Mouse (Mus musculus) forebrain, embryonic 12.5 days (tissue): ENCODE measurements at regions not wholly inside any gene's neighbourhood (a gene's known extent, or its start where the extent isn't known, plus 50 kb on each side); places are given as distances from the start of the nearest gene placed in this dataset.

Experiments used
- ATAC-seq: fragments of 200-750 bp; cut with Nextera tagmentation; 2 replicates; pipeline ENCODE4 v1.8.0; 2017; ENCODE audit warnings: moderate TSS enrichment; ENCODE audit not compliant: low FRiP score
- H3K27ac ChIP-seq: fragments of 300-500 bp; sonication (generic); 2 replicates; pipeline ENCODE4 v1.5.1; 2016; ENCODE audit warnings: mild to moderate bottlenecking
- H3K27me3 ChIP-seq: fragments of 300-500 bp; sonication (generic); 2 replicates; pipeline ENCODE4 v1.6.1; 2016; ENCODE audit warnings: mild to moderate bottlenecking
- H3K36me3 ChIP-seq: fragments of 300-500 bp; sonication (generic); replicated peaks from 2 replicates; pipeline ENCODE4 v1.6.1; 2016; ENCODE audit warnings: mild to moderate bottlenecking
- H3K4me1 ChIP-seq: fragments of 300-500 bp; sonication (generic); 2 replicates; pipeline ENCODE4 v1.6.1; 2016
- H3K4me2 ChIP-seq: fragments of 300-500 bp; sonication (generic); 2 replicates; pipeline ENCODE4 v1.6.1; 2016; ENCODE audit warnings: mild to moderate bottlenecking, moderate library complexity
- H3K4me3 ChIP-seq: fragments of 300-500 bp; sonication (generic); replicated peaks from 2 replicates; pipeline ENCODE4 v1.5.1; 2016; ENCODE audit warnings: mild to moderate bottlenecking
- H3K9ac ChIP-seq: fragments of 300-500 bp; sonication (generic); 2 replicates; pipeline ENCODE4 v1.6.1; 2016; ENCODE audit warnings: mild to moderate bottlenecking
- H3K9me3 ChIP-seq: fragments of 300-500 bp; sonication (generic); 2 replicates; pipeline ENCODE4 v1.6.1; 2016
- WGBS: fragments of 180-500 bp; shearing (Covaris S2); methylation state at CpG from one replicate; pipeline ENCODE4 v1.1.7; 2016; 5-methylcytosine and 5-hydroxymethylcytosine counted together

DNA sequence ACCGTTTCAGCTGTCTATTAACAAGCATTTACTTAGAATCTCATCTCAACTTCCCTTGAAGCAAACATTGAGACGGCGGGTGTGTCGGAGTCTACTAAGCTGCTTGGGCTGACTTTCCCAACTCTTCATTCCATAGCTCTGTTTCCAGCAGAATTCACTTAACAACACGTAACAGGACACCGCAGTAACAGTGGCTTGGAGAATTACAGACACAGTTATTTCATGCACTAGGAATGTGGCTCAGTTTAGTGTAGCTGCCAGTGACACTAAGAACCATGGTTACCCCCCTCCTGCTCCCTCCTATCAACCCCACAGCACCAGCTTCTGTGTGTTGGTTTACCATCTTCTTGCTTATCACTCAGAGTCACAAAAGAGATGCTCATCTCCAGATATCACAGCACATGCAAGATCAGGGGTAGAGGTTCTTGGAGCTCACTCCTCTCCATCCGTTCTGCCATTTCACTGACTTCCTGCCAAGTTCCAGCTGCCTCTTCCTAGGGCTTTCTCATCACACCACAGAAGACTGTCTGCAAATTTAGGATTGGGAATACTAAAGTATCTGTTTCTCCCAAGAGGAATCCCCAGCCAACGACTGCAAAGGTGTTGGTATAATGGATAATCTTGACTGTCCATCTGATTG, 90.7 kb downstream of the Banf2 start:
- Histone ChIP-seq H3K9me3 (no peaks in the 10 kb centered on the region), H3K27me3 (peaks cover 30% of the 10 kb centered on the region), H3K4me3 (no peak overlapping the region), H3K27ac (no peak overlapping the region), H3K9ac (no peak overlapping the region), H3K4me2 (no peak overlapping the region), H3K4me1 (0 out of 2 replicates have a peak, but pooled peaks cover 6% of the 10 kb centered on the region), H3K36me3 (no peaks in the 10 kb centered on the region)
- 86% methylated on average over 8 of the region's 8 CpGs for WGBS
- ATAC-seq: no peak

- H3K27me3 ChIP-seq: peaks cover 59% of the 10 kb centered on the region
Measured at GRCm38 (mm10) chr2:144127082-144128037, 94.5 kb downstream of the Banf2 start.

DNA sequence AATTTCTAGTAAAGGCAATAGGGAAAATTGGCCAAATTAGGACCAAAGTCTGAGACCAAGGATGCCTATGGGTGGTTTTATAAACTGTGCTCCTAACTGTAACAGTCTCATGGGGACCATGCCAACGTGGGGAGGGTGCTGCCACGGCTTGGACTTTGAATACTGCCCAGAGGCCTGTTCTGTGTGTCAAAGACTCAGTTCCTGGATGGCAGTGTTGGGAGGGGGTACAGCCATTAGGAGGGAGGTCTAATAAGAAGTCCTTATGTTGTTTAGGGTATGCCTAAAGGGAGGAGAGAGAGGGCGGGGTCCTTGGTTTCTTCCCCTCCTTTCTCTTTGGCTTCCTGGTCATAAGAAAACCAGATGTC, 95.2 kb downstream of the Banf2 start:
- H3K4me1 ChIP-seq: 0 out of 2 replicates have a peak, but pooled peaks cover 6% of the 10 kb centered on the region
- peaks cover 66% of the 10 kb centered on the region for H3K27me3 ChIP-seq
- no peak overlapping the region for H3K4me3 ChIP-seq
- 56% methylated on average over 3 of the region's 3 CpGs for WGBS
- ATAC-seq: peak; percentile 72
- H3K27ac ChIP-seq: no peak overlapping the region
- H3K9me3 ChIP-seq: no peaks in the 10 kb centered on the region
- no peak overlapping the region for H3K9ac ChIP-seq
- H3K36me3 ChIP-seq: no peaks in the 10 kb centered on the region
- no peak overlapping the region for H3K4me2 ChIP-seq

More at GRCm38 (mm10) chr2:144127082-144128037, 94.5 kb downstream of the Banf2 start:
- Histone ChIP-seq H3K27ac (no peak overlapping the region; the same call in 1 of the 2 replicates), H3K4me1 (0 out of 2 replicates have a peak, but pooled peaks cover 6% of the 10 kb centered on the region), H3K36me3 (no peaks in the 10 kb centered on the region), H3K4me3 (no peak overlapping the region), H3K4me2 (0 out of 2 replicates have a peak overlapping the region, but pooled peaks have one; percentile 17), H3K9ac (no peak overlapping the region), H3K9me3 (no peaks in the 10 kb centered on the region)
- 49% methylated on average over 13 of the region's 13 CpGs for WGBS
- ATAC-seq: peak; percentile 78

DNA sequence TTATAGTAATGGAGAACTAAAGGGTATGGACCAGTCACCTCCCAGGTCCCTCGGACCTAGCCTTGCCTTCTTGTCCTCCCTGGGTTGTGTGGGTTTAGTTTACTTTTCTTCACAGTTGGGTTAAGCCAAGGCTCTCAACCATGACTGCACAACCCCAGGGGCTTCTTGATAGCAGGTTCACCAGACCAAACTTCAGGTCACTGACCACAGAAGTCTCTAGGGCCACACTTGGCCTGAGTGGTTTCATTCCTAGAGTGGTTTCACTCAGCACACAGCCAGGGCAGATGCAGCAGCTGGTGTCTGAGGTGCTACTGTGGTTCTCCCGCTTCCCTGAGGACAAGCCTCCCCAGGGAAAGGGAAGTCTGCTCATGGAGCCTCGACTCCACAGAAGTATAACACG, 95.7 kb downstream of the Banf2 start:
- H3K4me3 ChIP-seq: no peak overlapping the region
- H3K9me3 ChIP-seq: no peaks in the 10 kb centered on the region
- H3K27me3 ChIP-seq: peaks cover 66% of the 10 kb centered on the region
- no peak for ATAC-seq
- H3K27ac ChIP-seq: no peak overlapping the region
- H3K4me2 ChIP-seq: no peak overlapping the region
- WGBS: 84% methylated on average over 4 of the region's 4 CpGs
- 0 out of 2 replicates have a peak, but pooled peaks cover 6% of the 10 kb centered on the region for H3K4me1 ChIP-seq
- no peaks in the 10 kb centered on the region for H3K36me3 ChIP-seq
- no peak overlapping the region for H3K9ac ChIP-seq

- no peaks in the 10 kb centered on the region for H3K9me3 ChIP-seq
- no peak overlapping the region for H3K4me3 ChIP-seq
- no peaks in the 10 kb centered on the region for H3K4me1 ChIP-seq
- H3K27ac ChIP-seq: no peak overlapping the region
- peaks cover 37% of the 10 kb centered on the region for H3K27me3 ChIP-seq
- no peaks in the 10 kb centered on the region for H3K36me3 ChIP-seq
- ATAC-seq: no peak
- WGBS: 65% methylated on average over 14 of the region's 14 CpGs
- no peak overlapping the region for H3K4me2 ChIP-seq
- no peak overlapping the region for H3K9ac ChIP-seq
Measured at GRCm38 (mm10) chr2:144133806-144134574, 101.1 kb downstream of the Banf2 start.

GRCm38 (mm10) chr2:144134575-144134958, 101.7 kb downstream of the Banf2 start:
- H3K4me1 ChIP-seq: peaks cover 2% of the 10 kb centered on the region; the same call in 1 of the 2 replicates
- no peak overlapping the region for H3K27ac ChIP-seq
- no peaks in the 10 kb centered on the region for H3K36me3 ChIP-seq
- WGBS: 79% methylated on average over 9 of the region's 9 CpGs
- no peak for ATAC-seq
- no peaks in the 10 kb centered on the region for H3K9me3 ChIP-seq
- peaks cover 32% of the 10 kb centered on the region for H3K27me3 ChIP-seq
- H3K4me3 ChIP-seq: no peak overlapping the region
- no peak overlapping the region for H3K9ac ChIP-seq
- H3K4me2 ChIP-seq: no peak overlapping the region

- H3K27ac ChIP-seq: no peak overlapping the region
- no peak overlapping the region for H3K9ac ChIP-seq
- peaks cover 2% of the 10 kb centered on the region; the same call in 1 of the 2 replicates for H3K4me1 ChIP-seq
- WGBS: 93% methylated on average over 1 of the region's 1 CpGs
- H3K4me2 ChIP-seq: no peak overlapping the region
- H3K27me3 ChIP-seq: peaks cover 21% of the 10 kb centered on the region
- H3K4me3 ChIP-seq: no peak overlapping the region
- no peaks in the 10 kb centered on the region for H3K9me3 ChIP-seq
- no peaks in the 10 kb centered on the region for H3K36me3 ChIP-seq
- no peak for ATAC-seq
Measured at GRCm38 (mm10) chr2:144135586-144135985, 102.7 kb downstream of the Banf2 start.

DNA sequence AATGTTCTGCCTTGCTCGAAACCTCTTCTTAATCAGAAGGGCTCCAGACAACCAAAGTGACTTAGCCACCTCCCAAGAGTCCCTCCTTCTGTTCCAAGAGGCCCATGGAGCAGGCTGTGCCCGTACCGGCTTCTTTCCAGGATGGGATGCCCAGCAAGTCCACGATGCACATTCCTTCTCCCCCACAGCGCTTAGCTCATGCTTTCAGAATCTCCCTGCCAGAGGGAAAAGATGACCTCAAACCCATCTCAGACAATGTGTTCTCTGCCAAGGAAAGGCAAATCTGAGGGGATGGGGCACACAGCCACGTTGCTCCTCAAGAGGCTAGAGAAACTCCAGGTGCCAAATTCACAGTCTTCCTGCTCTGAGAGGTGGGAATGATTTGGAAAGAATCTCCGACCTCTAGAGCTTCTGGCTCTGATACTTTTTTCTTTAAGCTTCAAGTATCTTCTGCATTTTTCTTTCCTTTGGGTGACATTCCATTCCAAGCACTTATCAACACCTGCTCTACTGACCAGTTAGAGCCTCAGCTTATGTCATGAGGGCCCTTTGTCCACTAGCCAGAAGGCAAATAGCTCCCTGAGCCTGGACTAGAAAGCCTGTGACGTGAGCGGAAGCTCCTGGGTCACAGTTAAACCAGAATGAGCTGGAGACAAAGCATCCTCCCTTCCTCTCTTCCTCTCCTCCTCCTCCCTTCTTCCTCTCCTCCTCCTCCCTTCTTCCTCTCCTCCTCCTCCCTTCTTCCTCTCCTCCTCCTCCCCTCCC, 110.9 kb downstream of the Banf2 start:
- no peak overlapping the region for H3K9ac ChIP-seq
- no peak for ATAC-seq
- peaks cover 2% of the 10 kb centered on the region; the same call in 1 of the 2 replicates for H3K4me1 ChIP-seq
- H3K27me3 ChIP-seq: no peaks in the 10 kb centered on the region
- no peak overlapping the region for H3K4me3 ChIP-seq
- 88% methylated on average over 9 of the region's 9 CpGs for WGBS
- H3K36me3 ChIP-seq: no peaks in the 10 kb centered on the region
- no peaks in the 10 kb centered on the region for H3K9me3 ChIP-seq
- H3K4me2 ChIP-seq: no peak overlapping the region
- no peak overlapping the region for H3K27ac ChIP-seq

GRCm38 (mm10) chr2:144144486-144145136, 111.8 kb downstream of the Banf2 start:
- H3K36me3 ChIP-seq: no peaks in the 10 kb centered on the region
- H3K4me2 ChIP-seq: no peak overlapping the region
- H3K27ac ChIP-seq: no peak overlapping the region
- 84% methylated on average over 5 of the region's 5 CpGs for WGBS
- H3K9ac ChIP-seq: no peak overlapping the region
- H3K9me3 ChIP-seq: no peaks in the 10 kb centered on the region
- H3K4me1 ChIP-seq: no peaks in the 10 kb centered on the region
- no peak for ATAC-seq
- no peak overlapping the region for H3K4me3 ChIP-seq
- no peaks in the 10 kb centered on the region for H3K27me3 ChIP-seq

GRCm38 (mm10) chr2:144156456-144157211, 113.8 kb upstream of the Mgme1 start:
- no peak overlapping the region for H3K27ac ChIP-seq
- WGBS: 27% methylated on average over 7 of the region's 7 CpGs
- no peak overlapping the region for H3K9ac ChIP-seq
- H3K27me3 ChIP-seq: peaks cover 25% of the 10 kb centered on the region
- no peak overlapping the region for H3K4me3 ChIP-seq
- ATAC-seq: no peak
- H3K9me3 ChIP-seq: no peaks in the 10 kb centered on the region
- H3K36me3 ChIP-seq: no peaks in the 10 kb centered on the region
- peaks cover 6% of the 10 kb centered on the region; the same call in 1 of the 2 replicates for H3K4me1 ChIP-seq
- H3K4me2 ChIP-seq: no peak overlapping the region
